Mouse (Mus musculus): ENCODE measurements around the gene Slc16a14.

GRCm38 (mm10) chr1:84866231-84866630 lies 68.7 kb downstream of the Slc16a14 start:
- no peak for TF ChIP-seq CTCF (IDR thresholded peaks at IDR 0.05; ENCODE audit: borderline replicate concordance, insufficient read depth, low read length)
- TF ChIP-seq POLR2A (IDR thresholded peaks at IDR 0.05; ENCODE audit: low read depth, low read length): no peak

Measured in embryonic fibroblast, embryonic 13.5 days (primary cell).